Mouse (Mus musculus) thymus, adult 18-20 months (tissue): ENCODE data around the gene Astn2.
"Not testable (repeated sequence)": the region's sequence is repeated elsewhere in the genome, so short reads cannot be mapped to it uniquely, and the experiment has no call there.

Experiments used
- DNase-seq, 2 experiments: peaks; one replicate each; pipeline ENCODE4 v3.0.0; 2022; ENCODE audit warnings: mixed read lengths in 2 of 2

The Astn2 gene

GRCm38 (mm10) chr4:65743160-65743691 lies 661.2 kb downstream of the Astn2 start:
- DNase-seq = no peak

- DNase-seq = no peak
Observed at GRCm38 (mm10) chr4:65724414-65724813, 680.0 kb downstream of the Astn2 start.

GRCm38 (mm10) chr4:65719610-65720009 lies 684.8 kb downstream of the Astn2 start:
- no peak for DNase-seq

- no peak for DNase-seq
Observed at GRCm38 (mm10) chr4:65717899-65718298, 686.5 kb downstream of the Astn2 start.

- no peak for DNase-seq
Observed at GRCm38 (mm10) chr4:65716086-65716485, 688.3 kb downstream of the Astn2 start.

- no peak for DNase-seq
Observed at GRCm38 (mm10) chr4:65711678-65712077, 692.7 kb downstream of the Astn2 start.

GRCm38 (mm10) chr4:65710623-65711022 lies 693.8 kb downstream of the Astn2 start:
- DNase-seq = no peak

GRCm38 (mm10) chr4:65701848-65702247 lies 702.6 kb downstream of the Astn2 start:
- no peak for DNase-seq

GRCm38 (mm10) chr4:65699743-65700361 lies 704.6 kb downstream of the Astn2 start:
- DNase-seq = no peak

GRCm38 (mm10) chr4:65695241-65695640 lies 709.2 kb downstream of the Astn2 start:
- no peak for DNase-seq

GRCm38 (mm10) chr4:65694011-65694410 lies 710.4 kb downstream of the Astn2 start:
- DNase-seq = no peak

- DNase-seq = no peak
Observed at GRCm38 (mm10) chr4:65687006-65687723, 717.2 kb downstream of the Astn2 start.

GRCm38 (mm10) chr4:65686258-65687005 lies 718.0 kb downstream of the Astn2 start:
- DNase-seq = no peak

GRCm38 (mm10) chr4:65684401-65684800 lies 720.0 kb downstream of the Astn2 start:
- DNase-seq = no peak

GRCm38 (mm10) chr4:65679786-65680185 lies 724.6 kb downstream of the Astn2 start:
- DNase-seq = not testable (repeated sequence)

- DNase-seq = no peak
Observed at GRCm38 (mm10) chr4:65678929-65679328, 725.5 kb downstream of the Astn2 start.

- no peak for DNase-seq
Observed at GRCm38 (mm10) chr4:65678495-65678894, 725.9 kb downstream of the Astn2 start.

GRCm38 (mm10) chr4:65674267-65674978 lies 730.0 kb downstream of the Astn2 start:
- no peak for DNase-seq

GRCm38 (mm10) chr4:65673418-65673933 lies 730.9 kb downstream of the Astn2 start:
- no peak for DNase-seq

- DNase-seq = no peak
Observed at GRCm38 (mm10) chr4:65672294-65672693, 732.1 kb downstream of the Astn2 start.

- DNase-seq = no peak
Observed at GRCm38 (mm10) chr4:65671585-65672184, 732.7 kb downstream of the Astn2 start.

GRCm38 (mm10) chr4:65667030-65667610 lies 737.3 kb downstream of the Astn2 start:
- DNase-seq = no peak
